Mouse (Mus musculus): ENCODE results near the gene Tmem247. TPM values are rescaled to one million over a fixed set of nuclear protein-coding genes. Genes with fewer than 3 reads are reported as not detected.

Tmem247 gene
- total RNA-seq, 2 experiments from 2014 or later: not detected

GRCm38 (mm10) chr17:86962894-86963585, 45.9 kb downstream of the Tmem247 start, which contains the start of gene Rhoq:
Gene Rhoq, plus strand, starts transcription at chr17:86963082.
- peak; percentile 78 to 86 for DNase-seq (ENCODE audit: low spot score in 2 of 2)

GRCm38 (mm10) chr17:86963586-86963902, 46.4 kb downstream of the Tmem247 start:
- DNase-seq (ENCODE audit: low spot score in 2 of 2): no peak

- DNase-seq (ENCODE audit: low spot score in 2 of 2): no peak
Measured at GRCm38 (mm10) chr17:86964041-86964440, 46.9 kb downstream of the Tmem247 start.

GRCm38 (mm10) chr17:86964502-86964901, 47.4 kb downstream of the Tmem247 start:
- DNase-seq (ENCODE audit: low spot score in 2 of 2): peak; percentile 59 to 62

- DNase-seq (ENCODE audit: low spot score in 2 of 2): no peak
Measured at GRCm38 (mm10) chr17:86965121-86965520, 48.0 kb downstream of the Tmem247 start.

- no peak for DNase-seq (ENCODE audit: low spot score in 2 of 2)
Measured at GRCm38 (mm10) chr17:86966040-86966439, 48.9 kb downstream of the Tmem247 start.

GRCm38 (mm10) chr17:86967048-86967447, 49.9 kb downstream of the Tmem247 start:
- DNase-seq (ENCODE audit: low spot score in 2 of 2): no peak

- no peak for DNase-seq (ENCODE audit: low spot score in 2 of 2)
Measured at GRCm38 (mm10) chr17:86967536-86968525, 50.7 kb downstream of the Tmem247 start.

GRCm38 (mm10) chr17:86968581-86968980, 51.4 kb downstream of the Tmem247 start:
- no peak for DNase-seq (ENCODE audit: low spot score in 2 of 2)

- DNase-seq (ENCODE audit: low spot score in 2 of 2): no peak
Measured at GRCm38 (mm10) chr17:86969582-86969981, 52.4 kb downstream of the Tmem247 start.

GRCm38 (mm10) chr17:86970026-86970750, 53.0 kb downstream of the Tmem247 start:
- no peak for DNase-seq (ENCODE audit: low spot score in 2 of 2)

- no peak for DNase-seq (ENCODE audit: low spot score in 2 of 2)
Measured at GRCm38 (mm10) chr17:86971036-86971435, 53.9 kb downstream of the Tmem247 start.

GRCm38 (mm10) chr17:86971860-86972259, 54.7 kb downstream of the Tmem247 start:
- no peak for DNase-seq (ENCODE audit: low spot score in 2 of 2)

Other genes starting within 250 kb of the Tmem247 start
- gene Epas1, start 163.6 kb upstream of the Tmem247 start, total RNA-seq (2021): 10 to 100 TPM; 83.0 to 84.1 TPM
- gene Atp6v1e2, start 30.5 kb downstream of the Tmem247 start, total RNA-seq (2021): not detected
- 10 to 100 TPM; 39.0 to 48.0 TPM for gene Rhoq, start 45.7 kb downstream of the Tmem247 start, total RNA-seq (2021)
- gene Pigf, start 108.1 kb downstream of the Tmem247 start, total RNA-seq (2021): 10 to 100 TPM; 14.7 to 16.2 TPM
- gene Cript, start 108.2 kb downstream of the Tmem247 start, total RNA-seq (2021): 10 to 100 TPM; 54.0 to 57.2 TPM
- gene Socs5, start 190.3 kb downstream of the Tmem247 start, total RNA-seq (2021): 100 to 1,000 TPM; 114 TPM